Mouse (Mus musculus) heart, postnatal 36 days (tissue): ENCODE data around the gene Smyd3. TPM values are rescaled to one million over a fixed set of nuclear protein-coding genes. Genes with fewer than 3 reads are reported as not detected.

Source experiments
- DNase-seq, 2 experiments: peaks; one replicate each; pipeline ENCODE4 v3.0.0; 2021 to 2022
- intact Hi-C: fragments of 180-260 bp; cut with DNase I; formaldehyde crosslinking; loops from one replicate; pipeline ENCODE4 v1.15.1; 2025
- total RNA-seq, 2 experiments: library from RNA; stranded (reverse); gene quantifications; 2 replicates each; pipeline ENCODE4 v1.2.3; 2021

Gene Smyd3
- 1 to 10 TPM; 6.9 to 7.2 TPM for total RNA-seq

- intact Hi-C loops = no loop called here
- peak; percentile 84 to 88 for DNase-seq
These were observed at the start of gene Smyd3 for GRCm38 (mm10) chr1:179517713-179518465. TSS of gene Smyd3 (minus strand) at chr1:179518041.

DNA sequence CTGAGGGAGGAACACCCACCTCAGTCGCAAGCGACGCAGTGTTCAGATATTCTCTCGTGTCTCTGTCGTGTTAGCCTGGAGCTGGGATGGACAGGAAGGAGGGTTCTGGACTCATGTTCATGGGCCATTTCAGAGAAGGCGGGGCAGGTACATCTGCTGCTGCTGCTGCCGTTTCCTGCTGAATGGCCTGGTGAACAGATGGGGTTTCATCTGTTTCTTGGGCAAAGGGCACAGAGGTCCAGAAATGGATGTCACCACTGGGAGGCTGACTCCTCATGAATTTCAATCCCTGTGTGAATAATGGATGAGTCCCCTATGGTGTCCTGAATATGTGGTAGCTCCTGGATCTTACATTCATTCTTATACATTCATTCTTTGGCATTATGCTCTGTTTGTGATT, 49.7 kb upstream of the Smyd3 start:
- intact Hi-C loops = loop anchor here (2.0 kb wide), 1 partner anchor 13 kb away; no protein-coding TSS in a partner anchor
- DNase-seq = no peak

GRCm38 (mm10) chr1:179563926-179564325, 46.1 kb upstream of the Smyd3 start:
- no peak for DNase-seq
- intact Hi-C loops = no loop called here

DNA sequence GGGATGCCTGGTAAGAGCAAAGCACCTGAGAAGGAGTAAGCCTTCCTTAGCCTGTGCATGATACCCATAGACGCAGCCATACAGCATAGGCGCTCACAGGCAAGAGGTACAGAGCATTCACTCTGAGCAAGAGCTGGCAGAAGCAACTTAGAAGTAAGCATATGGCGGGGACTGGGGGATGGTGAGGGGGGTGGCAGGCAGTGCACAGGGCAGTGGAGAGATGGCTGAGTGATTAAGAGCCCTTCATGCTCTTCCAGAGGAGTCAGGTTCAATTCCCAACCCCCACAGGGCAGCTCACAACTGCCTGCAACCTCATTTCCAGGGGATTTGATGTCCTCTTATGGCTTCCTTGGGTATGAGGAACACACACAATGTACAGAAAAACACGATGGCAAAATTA, 45.4 kb upstream of the Smyd3 start:
- intact Hi-C loops = no loop called here
- no peak for DNase-seq

DNA sequence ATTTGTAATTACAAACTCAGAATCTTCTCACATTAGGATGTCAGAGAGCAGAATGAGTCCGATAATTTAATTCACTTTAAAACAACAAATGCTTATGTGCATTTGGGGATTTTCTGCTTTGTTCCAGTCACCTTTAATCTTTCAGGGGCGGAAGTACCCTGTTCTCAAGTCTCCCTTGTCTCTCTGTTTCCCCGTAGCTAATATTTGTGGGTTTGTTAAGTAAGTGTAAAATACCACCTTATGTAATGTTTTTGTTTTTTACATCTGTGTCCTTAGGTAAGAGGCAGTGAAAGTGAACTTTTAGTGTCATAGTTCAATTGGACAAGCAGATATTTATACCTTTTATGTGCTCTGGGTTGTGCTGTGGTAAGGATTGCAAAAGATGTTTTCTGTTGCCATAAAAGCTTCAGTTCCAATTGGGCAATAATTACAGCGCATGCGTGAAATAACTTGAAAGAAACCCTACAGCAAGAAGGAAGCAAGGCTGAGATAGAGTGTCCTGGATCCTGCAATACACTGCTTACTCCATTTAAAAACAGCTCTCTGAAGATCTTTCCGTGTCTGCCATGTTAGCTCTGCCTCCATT, 43.1 kb upstream of the Smyd3 start:
- intact Hi-C loops = no loop called here
- DNase-seq = no peak

DNA sequence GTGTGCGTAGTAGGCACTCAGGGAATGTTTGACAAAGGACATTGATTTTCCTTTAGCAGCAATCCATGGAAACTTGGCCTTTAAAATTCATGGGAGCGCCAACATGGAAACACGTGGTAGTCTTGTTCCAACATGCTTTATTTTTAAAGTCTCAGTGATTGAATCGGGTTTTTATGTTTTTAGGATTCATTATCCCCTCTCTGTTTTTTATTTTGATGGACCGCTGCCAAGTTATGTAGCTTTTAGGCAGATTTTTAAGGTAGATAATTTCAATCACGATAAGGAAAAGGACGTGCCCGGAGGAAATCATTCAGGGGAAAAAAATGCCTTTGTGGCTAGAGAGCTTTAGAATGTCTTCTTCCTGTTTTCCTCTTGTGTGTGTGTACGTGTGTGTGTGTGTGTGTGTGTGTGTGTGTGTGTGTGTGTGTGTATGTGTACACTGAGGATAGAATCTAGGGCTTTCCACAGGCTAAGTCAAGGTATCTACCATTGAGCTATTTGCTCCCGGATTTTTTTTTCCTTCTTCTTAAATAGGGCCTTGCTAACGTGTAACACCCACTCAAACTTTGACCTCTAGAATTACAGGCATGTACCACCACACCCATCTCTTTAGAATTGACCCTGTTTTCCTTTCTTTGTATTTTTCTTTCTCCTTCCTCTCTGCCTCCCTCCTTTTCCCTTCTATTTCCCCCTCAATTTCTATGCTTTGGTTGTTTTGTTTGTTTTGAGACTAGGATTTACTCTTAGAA, 41.8 kb upstream of the Smyd3 start:
- DNase-seq = no peak
- intact Hi-C loops = no loop called here

GRCm38 (mm10) chr1:179556921-179557320, 39.1 kb upstream of the Smyd3 start:
- DNase-seq = no peak
- intact Hi-C loops = no loop called here

DNA sequence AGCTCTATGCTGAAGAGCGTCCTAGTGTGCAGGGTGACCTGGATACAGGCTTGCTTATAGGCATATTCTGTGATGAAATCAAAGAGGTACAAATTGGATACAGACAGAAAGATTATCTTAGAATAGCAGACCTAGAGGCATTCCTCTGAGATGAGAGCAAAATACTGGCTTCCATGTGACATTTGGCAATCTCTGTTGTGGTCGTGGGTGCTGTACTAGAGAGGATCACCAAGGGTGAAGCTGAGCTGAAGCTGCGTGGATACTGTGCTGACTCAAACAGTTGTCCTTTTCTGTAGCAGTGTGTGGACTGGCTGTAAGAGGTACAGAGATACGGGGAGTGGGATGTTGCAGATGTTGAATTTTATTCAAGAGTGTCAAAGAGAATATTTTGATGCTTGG, 36.1 kb upstream of the Smyd3 start:
- DNase-seq = no peak
- intact Hi-C loops = no loop called here

DNA sequence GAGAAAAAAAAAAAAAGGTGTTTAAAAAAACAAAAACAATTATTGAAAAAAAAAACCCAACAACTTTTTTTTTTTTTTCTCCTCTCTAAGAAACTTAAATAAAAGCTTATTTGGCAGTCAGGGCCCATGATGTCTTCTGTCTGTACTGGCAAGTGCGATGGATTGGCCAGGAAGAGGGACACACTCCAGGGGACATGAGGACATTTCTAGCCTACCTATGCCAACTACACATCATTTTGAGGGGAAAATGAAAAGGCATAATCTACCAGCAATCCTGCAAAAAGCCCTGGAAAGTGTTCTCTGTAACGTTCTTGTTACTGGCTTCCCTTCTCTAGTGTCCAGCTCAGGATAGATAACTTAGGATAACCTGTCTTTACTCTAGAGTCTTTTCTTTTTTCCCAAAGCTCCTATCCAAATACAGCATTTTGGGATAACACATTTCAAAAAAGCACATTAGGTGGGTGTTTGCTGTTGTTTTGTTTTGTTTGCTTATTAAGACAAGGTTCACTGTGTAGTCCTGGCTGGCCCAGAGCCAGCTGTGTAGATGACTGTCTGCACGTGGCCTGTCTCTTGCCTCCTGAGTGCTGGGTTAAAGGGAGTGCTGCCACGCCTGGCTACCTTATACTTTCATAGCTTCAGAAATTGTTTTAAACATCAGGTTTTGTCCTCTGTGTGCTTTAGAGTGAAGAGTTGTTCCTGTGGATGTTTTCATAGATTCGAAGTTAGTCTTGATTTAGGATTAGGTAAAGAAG, 35.5 kb upstream of the Smyd3 start:
- intact Hi-C loops = no loop called here
- DNase-seq = no peak

- intact Hi-C loops = no loop called here
- no peak for DNase-seq
These were observed 34.9 kb upstream of the Smyd3 start for GRCm38 (mm10) chr1:179552751-179553150.

DNA sequence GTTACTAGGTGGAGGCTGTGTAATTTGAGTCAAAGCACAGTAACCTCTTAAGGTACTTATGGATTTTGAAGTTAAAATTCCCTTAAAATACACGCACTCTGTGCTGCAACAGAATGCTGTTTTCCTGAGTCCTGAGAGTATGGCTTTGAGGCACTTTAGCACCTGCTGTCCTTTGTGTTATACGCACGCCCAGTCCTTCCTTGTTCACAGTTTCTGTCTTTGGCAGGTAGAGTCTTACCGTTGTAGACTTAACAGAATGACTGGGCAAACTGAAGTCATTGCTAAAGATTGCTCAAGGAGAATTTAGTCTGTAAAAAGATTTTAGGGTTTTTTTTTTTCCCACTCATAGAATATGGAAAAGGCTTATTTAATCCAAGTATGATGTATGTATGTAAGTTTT, 34.1 kb upstream of the Smyd3 start:
- intact Hi-C loops = no loop called here
- no peak for DNase-seq

GRCm38 (mm10) chr1:179551336-179551735, 33.5 kb upstream of the Smyd3 start:
- intact Hi-C loops = no loop called here
- DNase-seq = no peak

GRCm38 (mm10) chr1:179548996-179549752, 31.3 kb upstream of the Smyd3 start:
- intact Hi-C loops = loop anchor here (5.0 to 10.0 kb wide), 2 partner anchors 58 to 256 kb away; partner anchors contain the start of genes Ahctf1 and Gm10518
- no peak for DNase-seq

DNA sequence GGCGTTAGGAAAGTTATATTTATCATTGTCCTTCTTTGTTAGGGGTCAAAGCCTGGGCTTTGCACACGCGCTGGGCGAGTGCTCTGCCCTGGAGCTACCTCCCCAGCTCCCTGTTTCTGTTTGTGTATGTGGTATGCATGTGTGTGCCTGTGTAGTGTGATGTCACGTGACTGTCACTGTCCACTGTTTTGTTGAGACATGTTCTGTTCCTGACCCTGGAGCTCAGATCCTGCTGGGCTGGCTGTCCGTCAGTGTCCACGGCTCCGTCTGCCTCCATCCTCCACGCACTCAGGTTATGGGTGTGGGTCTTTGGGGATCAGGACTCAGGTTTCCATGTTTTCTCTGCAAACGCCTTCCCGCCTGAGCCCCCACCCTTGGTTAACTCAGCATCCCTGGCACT, 30.4 kb upstream of the Smyd3 start:
- DNase-seq = no peak
- intact Hi-C loops = loop anchor here (5.0 to 10.0 kb wide), 2 partner anchors 59 to 257 kb away; partner anchors contain the start of genes Ahctf1 and Gm10518

- no peak for DNase-seq
- intact Hi-C loops = loop anchor here (2.0 to 10.0 kb wide), 3 partner anchors 40 to 258 kb away; partner anchors contain the start of genes Ahctf1 and Gm10518
These were observed 29.3 kb upstream of the Smyd3 start for GRCm38 (mm10) chr1:179547176-179547575.

GRCm38 (mm10) chr1:179546551-179546917, 28.7 kb upstream of the Smyd3 start:
- intact Hi-C loops = loop anchor here (1.0 to 10.0 kb wide), 4 partner anchors 40 to 258 kb away; partner anchors contain the start of genes Ahctf1 and Gm10518

GRCm38 (mm10) chr1:179545768-179546550, 28.1 kb upstream of the Smyd3 start, which contains the start of the genes Tfb2m and Cnst:
TSS of gene Tfb2m (minus strand) at chr1:179546267.
TSS of gene Cnst (plus strand) at chr1:179546370.
- intact Hi-C loops = loop anchor here (1.0 to 10.0 kb wide), 4 partner anchors 41 to 259 kb away; partner anchors contain the start of genes Ahctf1 and Gm10518
- DNase-seq = peak; percentile 98 to 100

More at GRCm38 (mm10) chr1:179546551-179546917, 28.7 kb upstream of the Smyd3 start:
- no peak for DNase-seq

GRCm38 (mm10) chr1:179541502-179541901, 23.7 kb upstream of the Smyd3 start:
- intact Hi-C loops = loop anchor here (5.0 to 10.0 kb wide), 2 partner anchors 34 to 263 kb away; partner anchors contain the start of genes Ahctf1 and Gm10518
- no peak for DNase-seq
